Mouse (Mus musculus): Measurements from ENCODE around the gene Sntb2. TPM values are rescaled to one million over a fixed set of nuclear protein-coding genes. Genes with fewer than 3 reads are reported as not detected.
A peak's percentile ranks its signal among the peaks of the same experiment; 100 is the strongest.

Sntb2 gene
- polyA plus RNA-seq (2015; fragmentation: Nextera tagmentation; extraction: Ambion mirVana), result 17.2 and 17.8 TPM in 2 replicates

DNA sequence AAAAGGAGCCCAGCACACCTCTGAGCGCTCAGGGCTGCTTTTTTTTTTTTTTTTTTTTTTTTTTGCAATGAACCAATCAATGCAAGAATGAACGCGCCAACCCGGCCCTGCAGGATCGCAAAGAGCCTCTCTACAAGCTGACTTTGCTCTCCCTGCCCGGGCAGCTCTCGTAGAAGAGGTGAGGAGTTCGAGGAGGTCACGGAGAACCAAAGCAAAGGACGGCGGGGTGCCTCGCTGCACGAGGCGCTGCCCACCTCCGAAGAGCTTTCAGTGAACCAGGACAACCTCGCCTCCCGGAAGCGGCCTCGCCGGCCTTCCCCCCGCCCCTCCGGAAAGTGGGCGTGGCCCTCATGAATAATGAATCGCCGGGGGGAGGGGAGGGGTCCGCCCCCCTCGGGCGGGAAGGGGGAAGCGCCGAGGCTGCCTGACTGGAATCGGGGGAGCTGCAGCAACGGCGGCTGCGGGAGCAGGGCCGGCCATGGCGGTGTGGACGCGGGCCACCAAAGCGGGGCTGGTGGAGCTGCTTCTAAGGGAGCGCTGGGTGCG is at the start of gene Sntb2:
Gene Sntb2 (plus strand): TSS at position 427 of the 546 bp plus-strand sequence.
- H3K36me3 ChIP-seq, result no peaks in the 10 kb centered on the region
- H3K4me2 ChIP-seq, result peak within 1 kb of the TSS; percentile 69
- H3K4me1 ChIP-seq, result peaks cover 31% of the 10 kb centered on the region
- peak; percentile 89 for ATAC-seq (ENCODE audit: borderline replicate concordance, extremely low read depth, low FRiP score, low TSS enrichment)
- peak within 1 kb of the TSS; percentile 91 for H3K9ac ChIP-seq
- H3K27ac ChIP-seq, result peak within 1 kb of the TSS; percentile 94
- WGBS, result under 1% methylated on average over 41 of the region's 41 CpGs
- H3K4me3 ChIP-seq, result peak within 1 kb of the TSS; percentile 88
- no peaks in the 10 kb centered on the region for H3K9me3 ChIP-seq
- no peaks in the 10 kb centered on the region for H3K27me3 ChIP-seq

DNA sequence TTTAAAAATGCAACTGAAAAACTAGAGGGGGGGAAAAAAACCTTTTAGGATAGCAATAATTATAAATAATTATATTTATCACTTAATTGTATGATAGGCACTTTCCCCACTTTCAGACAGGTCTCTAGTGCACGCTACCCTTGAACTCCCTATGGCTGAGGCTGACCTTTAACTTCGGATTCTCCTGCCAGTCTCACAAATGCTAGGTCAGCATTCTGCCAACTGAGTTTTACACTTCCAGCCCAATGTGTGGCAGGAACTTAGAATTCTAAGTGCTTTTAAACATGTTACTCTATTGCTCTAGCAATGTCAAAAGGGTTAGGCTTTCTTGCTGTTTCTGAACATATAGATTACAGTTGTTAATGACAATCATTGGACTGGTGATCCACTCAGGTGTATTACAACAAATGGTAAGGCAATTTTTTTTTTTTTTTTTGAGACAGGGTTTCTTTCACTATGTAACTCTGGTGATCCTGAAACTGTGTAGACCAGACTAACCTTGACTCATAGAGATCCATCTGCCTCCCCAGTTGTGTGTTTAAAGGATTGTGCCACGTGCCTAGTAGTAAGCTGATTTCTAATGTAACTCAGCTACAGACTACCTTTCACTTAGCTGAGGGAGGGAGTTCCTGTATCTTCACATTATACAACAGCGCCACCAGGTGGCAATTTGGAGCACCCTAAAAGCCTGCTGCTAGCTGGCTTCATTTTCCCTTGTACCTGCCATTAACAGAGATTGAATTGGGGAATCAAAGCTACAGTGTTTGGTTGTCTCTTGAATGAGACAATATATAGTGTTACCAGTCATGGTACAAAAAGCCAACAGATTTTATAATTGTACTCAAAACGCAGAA is 48.0 kb upstream of the Sntb2 start:
- peaks cover 42% of the 10 kb centered on the region for H3K36me3 ChIP-seq
- H3K9ac ChIP-seq, result no peak overlapping the region
- peaks cover 26% of the 10 kb centered on the region for H3K4me1 ChIP-seq
- no peak overlapping the region for H3K4me3 ChIP-seq
- H3K4me2 ChIP-seq, result no peak overlapping the region
- WGBS, result 41% methylated on average over 5 of the region's 5 CpGs
- no peak for ATAC-seq (ENCODE audit: borderline replicate concordance, extremely low read depth, low FRiP score, low TSS enrichment)
- H3K27ac ChIP-seq, result no peak overlapping the region
- H3K27me3 ChIP-seq, result no peaks in the 10 kb centered on the region
- H3K9me3 ChIP-seq, result no peaks in the 10 kb centered on the region

DNA sequence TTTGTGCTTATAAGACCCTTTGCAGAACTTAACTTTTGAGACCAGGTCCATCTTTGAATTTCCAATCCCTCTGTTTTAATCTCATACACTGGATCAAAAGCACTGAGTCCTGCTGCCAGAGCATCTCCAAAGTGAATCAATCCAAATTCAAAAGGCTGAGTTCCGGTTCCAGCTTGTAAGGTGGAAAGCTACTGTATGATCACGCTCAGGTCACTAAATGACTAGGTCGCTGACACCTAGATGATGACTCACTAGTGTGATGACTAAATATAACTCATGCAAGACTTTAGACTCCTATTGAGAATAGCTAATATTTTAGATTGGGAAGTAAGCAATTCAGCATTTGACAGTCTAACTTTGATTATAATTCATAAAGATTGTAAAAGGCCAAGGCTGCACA is 46.7 kb upstream of the Sntb2 start:
- Histone ChIP-seq H3K4me2 (no peak overlapping the region), H3K4me1 (peaks cover 26% of the 10 kb centered on the region), H3K36me3 (peaks cover 30% of the 10 kb centered on the region), H3K9ac (no peak overlapping the region), H3K4me3 (no peak overlapping the region), H3K27ac (no peak overlapping the region), H3K27me3 (no peaks in the 10 kb centered on the region), H3K9me3 (no peaks in the 10 kb centered on the region)
- ATAC-seq (ENCODE audit: borderline replicate concordance, extremely low read depth, low FRiP score, low TSS enrichment), result no peak
- 80% methylated on average over 3 of the region's 3 CpGs for WGBS

DNA sequence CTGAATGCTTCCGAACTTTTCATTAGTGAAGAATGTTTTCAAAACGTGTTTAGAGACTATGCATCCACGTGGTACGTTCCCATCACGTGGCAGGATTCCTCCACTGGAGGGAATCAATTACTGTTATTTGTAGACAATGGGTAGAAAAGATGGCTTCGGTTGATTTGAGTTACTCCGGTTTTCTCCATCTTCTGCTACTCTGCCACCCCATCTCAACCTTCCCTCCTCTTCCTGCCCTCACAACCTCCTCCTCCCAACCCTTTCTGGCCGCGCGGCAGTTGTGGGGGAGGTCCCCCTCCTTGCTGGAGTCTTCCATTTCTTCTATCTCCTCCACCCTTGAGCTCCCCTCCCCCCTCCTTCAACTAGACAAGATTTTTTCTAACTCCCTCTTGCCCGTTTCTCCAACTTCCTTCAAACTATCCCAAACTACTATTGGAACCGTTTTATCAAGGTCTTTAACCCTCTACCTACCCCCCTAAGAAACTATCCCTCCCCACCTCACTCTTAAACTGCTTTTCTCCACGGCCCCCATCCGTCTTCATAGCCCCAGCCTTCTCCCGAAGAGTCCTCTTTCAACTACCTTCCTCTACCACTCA is 43.2 kb upstream of the Sntb2 start:
- ATAC-seq (ENCODE audit: borderline replicate concordance, extremely low read depth, low FRiP score, low TSS enrichment), result peak; percentile 24; the same call in 1 of the 2 replicates
- no peaks in the 10 kb centered on the region for H3K27me3 ChIP-seq
- H3K36me3 ChIP-seq, result peaks cover 19% of the 10 kb centered on the region
- WGBS, result under 1% methylated on average over 15 of the region's 15 CpGs
- peak overlapping the region; percentile 65 for H3K4me2 ChIP-seq
- H3K4me1 ChIP-seq, result peaks cover 38% of the 10 kb centered on the region
- H3K9me3 ChIP-seq, result no peaks in the 10 kb centered on the region
- H3K4me3 ChIP-seq, result peak overlapping the region; percentile 87
- peak overlapping the region; percentile 87 for H3K9ac ChIP-seq
- peak overlapping the region; percentile 96 for H3K27ac ChIP-seq

DNA sequence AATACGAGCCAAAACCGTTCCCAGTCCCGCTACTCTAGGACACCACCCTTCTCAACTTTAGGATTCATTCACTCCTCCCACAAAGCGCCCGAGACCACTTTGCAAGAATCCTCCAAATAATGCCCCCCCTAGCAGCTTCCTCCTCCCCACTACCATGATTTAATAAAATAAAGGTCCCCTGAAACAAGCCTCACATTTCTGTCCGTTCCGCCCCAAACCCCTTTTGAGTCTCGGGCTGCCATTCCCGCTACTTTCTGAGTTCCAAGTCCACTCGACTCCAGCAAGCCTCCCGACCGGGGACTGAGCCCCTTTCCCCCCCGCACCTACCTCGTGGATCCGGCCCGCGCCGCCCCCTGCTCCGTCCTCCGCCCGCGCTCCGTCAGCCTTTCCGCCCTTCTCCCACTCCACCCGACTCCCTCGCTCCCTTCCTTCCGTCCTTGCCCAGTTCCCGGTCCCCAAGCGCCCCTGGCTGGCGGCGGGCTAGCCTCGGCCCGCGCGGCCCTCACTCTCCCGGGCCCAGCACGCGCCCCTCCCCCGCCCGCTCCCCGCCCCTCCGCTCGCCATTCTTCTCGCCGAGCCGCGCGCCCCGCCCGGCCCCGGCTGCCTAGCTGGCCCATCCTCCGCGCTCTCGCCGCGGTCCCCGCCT is 42.6 kb upstream of the Sntb2 start:
- Histone ChIP-seq H3K9ac (peak overlapping the region; percentile 87), H3K36me3 (peaks cover 24% of the 10 kb centered on the region), H3K4me1 (peaks cover 38% of the 10 kb centered on the region), H3K27ac (peak overlapping the region; percentile 96), H3K4me2 (peak overlapping the region; percentile 73), H3K4me3 (peak overlapping the region; percentile 87), H3K9me3 (no peaks in the 10 kb centered on the region), H3K27me3 (no peaks in the 10 kb centered on the region)
- WGBS, result under 1% methylated on average over 56 of the region's 57 CpGs
- peak; percentile 85 for ATAC-seq (ENCODE audit: borderline replicate concordance, extremely low read depth, low FRiP score, low TSS enrichment)

DNA sequence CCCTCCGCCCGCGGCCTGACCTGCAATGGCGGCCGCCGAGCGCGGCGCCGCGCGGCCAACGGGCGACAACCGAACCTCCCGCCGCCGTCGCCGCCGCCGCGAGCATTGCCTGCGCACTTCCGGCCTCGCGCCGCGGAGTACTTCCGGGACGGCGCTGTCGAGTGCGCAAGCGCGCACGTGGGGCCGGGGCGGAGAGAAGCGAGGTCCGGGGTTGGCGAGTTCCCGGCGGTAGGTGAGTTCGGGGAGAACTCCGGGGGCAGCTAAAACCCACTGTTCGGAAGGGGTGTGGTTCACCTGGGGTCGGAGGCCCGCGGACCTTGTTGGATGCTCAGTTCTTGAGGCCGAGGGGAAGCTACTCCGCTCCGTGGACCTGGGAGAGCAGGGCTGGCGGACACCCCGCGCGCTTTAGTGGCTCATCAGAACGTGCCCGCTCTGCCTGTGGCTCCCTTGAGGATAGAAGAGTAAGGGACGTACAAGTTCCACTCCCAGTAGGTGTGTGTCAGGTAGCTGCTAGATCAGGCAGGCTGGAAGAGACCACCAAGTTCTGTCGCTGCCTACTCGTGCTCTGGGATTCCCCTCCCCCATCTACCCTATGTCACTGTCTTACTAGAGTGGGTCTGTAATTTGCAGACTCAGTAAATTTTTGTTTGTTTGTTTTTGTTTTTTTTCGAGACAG is 41.9 kb upstream of the Sntb2 start, which contains the start of gene Utp4:
Gene Utp4 (plus strand): TSS at position 156 of the 676 bp plus-strand sequence.
- H3K4me2 ChIP-seq, result peak within 1 kb of the TSS; percentile 73
- peak within 1 kb of the TSS; percentile 87 for H3K4me3 ChIP-seq
- H3K4me1 ChIP-seq, result peaks cover 38% of the 10 kb centered on the region
- H3K36me3 ChIP-seq, result peaks cover 31% of the 10 kb centered on the region
- under 1% methylated on average over 63 of the region's 63 CpGs for WGBS
- no peaks in the 10 kb centered on the region for H3K9me3 ChIP-seq
- ATAC-seq (ENCODE audit: borderline replicate concordance, extremely low read depth, low FRiP score, low TSS enrichment), result peak; percentile 94
- peak within 1 kb of the TSS; percentile 87 for H3K9ac ChIP-seq
- no peaks in the 10 kb centered on the region for H3K27me3 ChIP-seq
- H3K27ac ChIP-seq, result peak within 1 kb of the TSS; percentile 96

DNA sequence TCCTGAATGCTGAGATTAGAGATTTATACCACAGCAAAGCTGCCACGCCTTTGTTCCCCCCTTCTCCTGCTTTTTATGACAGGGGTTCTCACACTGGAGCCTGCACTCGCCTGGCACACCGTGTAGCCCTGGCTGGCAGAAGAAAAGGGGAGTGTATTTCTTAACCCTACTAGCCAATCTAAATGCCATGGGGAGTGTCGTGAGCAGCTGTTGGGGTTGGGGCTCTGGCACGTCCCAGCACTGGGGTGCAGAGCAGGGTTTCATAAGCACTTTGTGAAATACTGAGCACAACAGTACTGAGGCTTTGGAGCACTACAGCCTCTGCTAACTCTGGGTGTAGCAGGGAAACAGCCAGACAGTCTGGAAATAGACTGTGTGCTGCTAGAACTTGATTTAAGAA is 36.1 kb upstream of the Sntb2 start:
- H3K27ac ChIP-seq, result no peak overlapping the region
- WGBS, result 88% methylated on average over 5 of the region's 5 CpGs
- peaks cover 83% of the 10 kb centered on the region for H3K36me3 ChIP-seq
- no peak overlapping the region for H3K9ac ChIP-seq
- ATAC-seq (ENCODE audit: borderline replicate concordance, extremely low read depth, low FRiP score, low TSS enrichment), result no peak
- H3K4me1 ChIP-seq, result peaks cover 7% of the 10 kb centered on the region
- no peak overlapping the region for H3K4me2 ChIP-seq
- no peaks in the 10 kb centered on the region for H3K27me3 ChIP-seq
- no peaks in the 10 kb centered on the region for H3K9me3 ChIP-seq
- no peak overlapping the region for H3K4me3 ChIP-seq

DNA sequence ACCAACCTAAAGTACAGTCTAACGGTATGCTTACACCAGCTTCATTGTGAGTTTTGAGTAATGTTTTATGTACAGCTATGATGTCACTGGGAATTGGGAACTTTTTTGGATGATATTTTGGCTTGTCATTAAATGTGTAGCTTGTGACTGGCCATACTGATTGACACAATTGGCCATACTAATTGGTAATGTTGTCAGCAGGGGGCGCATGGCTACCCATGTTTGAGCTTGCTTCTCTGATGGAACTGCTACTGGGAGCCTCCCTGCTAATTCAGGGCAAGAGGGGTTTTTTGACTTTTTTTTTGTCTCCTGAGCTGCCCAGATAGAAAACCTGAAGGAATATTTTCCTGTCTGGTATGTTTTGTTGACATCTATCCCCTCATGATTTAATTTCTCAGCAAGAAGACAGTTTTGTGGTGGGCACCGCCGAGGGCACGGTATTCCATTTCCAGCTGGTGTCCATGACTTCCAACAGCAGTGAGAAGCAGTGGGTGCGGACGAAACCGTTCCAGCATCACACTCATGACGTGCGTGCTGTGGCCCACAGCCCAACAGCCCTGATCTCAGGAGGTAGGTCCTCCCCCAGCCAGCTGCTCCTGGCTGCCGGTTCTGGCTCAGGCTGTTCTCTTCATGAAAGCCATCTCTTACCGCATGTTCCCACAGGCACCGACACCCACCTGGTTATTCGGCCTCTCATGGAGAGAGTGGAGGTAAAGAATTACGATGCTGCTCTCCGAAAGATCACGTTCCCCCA is 29.6 kb upstream of the Sntb2 start:
- Histone ChIP-seq H3K9me3 (no peaks in the 10 kb centered on the region), H3K27me3 (no peaks in the 10 kb centered on the region), H3K27ac (no peak overlapping the region), H3K4me2 (no peak overlapping the region), H3K4me1 (no peaks in the 10 kb centered on the region), H3K36me3 (peaks cover 77% of the 10 kb centered on the region), H3K4me3 (no peak overlapping the region), H3K9ac (no peak overlapping the region)
- ATAC-seq (ENCODE audit: borderline replicate concordance, extremely low read depth, low FRiP score, low TSS enrichment), result no peak
- WGBS, result 92% methylated on average over 17 of the region's 17 CpGs

DNA sequence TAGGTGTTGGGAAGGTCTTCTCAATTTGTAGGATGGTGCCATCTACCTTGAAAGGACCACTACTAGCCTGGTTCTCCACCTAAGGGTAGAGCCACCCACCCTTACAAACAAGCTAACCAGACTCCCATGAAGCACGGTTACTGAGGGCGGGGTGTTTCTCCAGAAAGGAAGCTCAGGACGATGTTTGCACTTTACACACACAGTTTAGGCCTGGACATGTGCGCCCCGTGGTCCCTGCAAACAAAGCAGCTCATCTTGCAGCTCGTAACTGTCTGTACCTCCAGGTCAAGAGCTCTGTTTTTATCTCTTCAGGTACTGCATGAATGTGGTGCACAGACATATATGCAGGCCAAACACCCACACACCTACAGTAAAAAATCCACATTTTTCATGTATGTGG is 28.9 kb upstream of the Sntb2 start:
- H3K4me3 ChIP-seq, result no peak overlapping the region
- no peak overlapping the region for H3K27ac ChIP-seq
- 88% methylated on average over 6 of the region's 6 CpGs for WGBS
- H3K27me3 ChIP-seq, result no peaks in the 10 kb centered on the region
- no peak for ATAC-seq (ENCODE audit: borderline replicate concordance, extremely low read depth, low FRiP score, low TSS enrichment)
- H3K4me1 ChIP-seq, result no peaks in the 10 kb centered on the region
- peaks cover 70% of the 10 kb centered on the region for H3K36me3 ChIP-seq
- no peaks in the 10 kb centered on the region for H3K9me3 ChIP-seq
- no peak overlapping the region for H3K4me2 ChIP-seq
- no peak overlapping the region for H3K9ac ChIP-seq

DNA sequence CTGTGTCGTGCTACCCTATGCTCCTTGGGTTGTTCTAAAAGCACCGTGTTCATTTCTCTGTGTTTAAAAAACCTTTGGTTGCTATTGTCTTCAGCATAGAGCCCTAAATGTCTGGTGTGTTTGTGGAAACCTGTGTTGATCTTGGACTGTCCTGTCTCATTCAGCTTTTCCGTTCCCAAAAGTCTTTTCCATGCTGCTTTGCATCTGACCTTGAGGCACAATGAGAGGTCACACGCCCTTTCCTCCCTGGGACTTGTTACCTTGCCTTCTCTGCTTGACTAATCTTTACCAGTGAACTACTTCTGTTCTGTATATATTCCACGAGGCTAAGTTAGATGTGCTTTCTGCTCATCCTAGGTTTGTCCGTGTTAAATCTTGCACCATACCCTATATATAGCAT is 28.1 kb upstream of the Sntb2 start:
- no peaks in the 10 kb centered on the region for H3K27me3 ChIP-seq
- peaks cover 67% of the 10 kb centered on the region for H3K36me3 ChIP-seq
- no peak for ATAC-seq (ENCODE audit: borderline replicate concordance, extremely low read depth, low FRiP score, low TSS enrichment)
- H3K4me2 ChIP-seq, result no peak overlapping the region
- H3K4me3 ChIP-seq, result no peak overlapping the region
- H3K27ac ChIP-seq, result no peak overlapping the region
- no peaks in the 10 kb centered on the region for H3K9me3 ChIP-seq
- WGBS, result 80% methylated on average over 6 of the region's 6 CpGs
- H3K4me1 ChIP-seq, result no peaks in the 10 kb centered on the region
- no peak overlapping the region for H3K9ac ChIP-seq

DNA sequence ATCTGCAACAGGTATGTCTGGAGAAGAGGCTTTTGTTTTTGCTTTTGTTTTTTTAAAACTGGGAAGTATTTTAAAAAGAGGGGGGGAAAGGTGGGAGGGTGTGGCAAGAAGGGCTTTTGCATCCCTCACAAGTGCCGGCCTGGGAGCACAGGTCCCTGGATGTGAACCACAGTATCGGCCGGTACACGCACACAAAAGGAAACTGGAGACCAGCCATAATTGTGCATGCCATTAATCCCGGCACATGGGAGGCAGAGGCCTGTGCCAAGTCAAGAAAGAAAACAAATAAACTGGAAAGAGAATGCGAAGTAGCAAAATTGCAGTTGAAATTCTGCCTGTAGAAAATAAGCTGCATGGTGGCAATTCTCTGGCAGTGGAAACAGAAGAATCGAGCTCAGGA is 27.3 kb upstream of the Sntb2 start:
- no peak overlapping the region for H3K4me3 ChIP-seq
- peaks cover 64% of the 10 kb centered on the region for H3K36me3 ChIP-seq
- no peak for ATAC-seq (ENCODE audit: borderline replicate concordance, extremely low read depth, low FRiP score, low TSS enrichment)
- H3K9me3 ChIP-seq, result no peaks in the 10 kb centered on the region
- H3K27ac ChIP-seq, result no peak overlapping the region
- no peak overlapping the region for H3K4me2 ChIP-seq
- H3K27me3 ChIP-seq, result no peaks in the 10 kb centered on the region
- H3K4me1 ChIP-seq, result no peaks in the 10 kb centered on the region
- H3K9ac ChIP-seq, result no peak overlapping the region
- 71% methylated on average over 7 of the region's 7 CpGs for WGBS
